16 mouse cellular contexts compared by ENCODE assay signal in the genomic region with DNA sequence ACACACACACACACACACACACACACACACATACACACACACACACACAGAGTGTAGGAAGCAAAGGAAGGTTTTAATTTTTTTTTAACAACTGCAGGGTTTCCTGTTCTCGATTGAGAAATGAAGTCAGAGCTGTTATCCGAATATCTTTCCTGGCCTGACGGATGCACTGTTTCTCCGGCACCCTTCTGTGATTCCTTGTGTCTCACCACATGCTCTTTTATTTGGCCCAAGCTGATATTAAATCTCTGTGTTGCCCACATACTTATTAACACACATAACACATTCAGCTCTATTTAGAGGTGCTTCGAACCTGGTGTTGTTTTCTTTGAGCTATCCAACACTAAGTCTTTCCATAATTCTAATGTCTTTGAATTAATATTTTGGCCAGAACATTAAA.
DNase-seq lines count a peak whose midpoint lies in the region; ATAC-seq lines count a peak whose summit lies in the region.
"Had no signal": no experiment of that assay in that cellular context is flagged by ENCODE, and none has a peak within 500 bp of the region (broad histone marks: within the 10 kb centered on the region; RNA-seq: fewer than 3 reads in every experiment).

No protein-coding gene starts in this region.

- ATAC-seq in forebrain, embryonic 15.5 days (replicated peaks): peak; percentile 14; the same call in 1 of the 2 replicates
- ATAC-seq in lung, embryonic 16.5 days (ENCODE audit: low read depth): 0 out of 2 replicates have a peak, but pooled peaks have one; percentile 12
- ATAC-seq: CD4-positive, CD25-positive, alpha-beta regulatory T cell, adult 4 months had no signal

- peak overlapping the region; percentile 75 for H3K27ac ChIP-seq in forebrain, embryonic 15.5 days (replicated peaks)
- no peak overlapping the region for H3K27ac ChIP-seq in forebrain, embryonic 10.5 days
- peak overlapping the region; percentile 69 for H3K27ac ChIP-seq in lung, embryonic 16.5 days (ENCODE audit: low read length)
- H3K27ac ChIP-seq: embryonic facial prominence, embryonic 15.5 days; heart, embryonic 10.5 days; intestine, embryonic 15.5 days had no signal

- H3K9me3 ChIP-seq in forebrain, embryonic 15.5 days: no peaks in the 10 kb centered on the region
- H3K9me3 ChIP-seq in forebrain, embryonic 10.5 days: no peaks in the 10 kb centered on the region
- no peaks in the 10 kb centered on the region for H3K9me3 ChIP-seq in lung, embryonic 16.5 days (ENCODE audit: control insufficient read depth, low read length)
- H3K9me3 ChIP-seq: embryonic facial prominence, embryonic 15.5 days; heart, embryonic 10.5 days; intestine, embryonic 15.5 days had no signal

- peaks cover 12% of the 10 kb centered on the region for H3K4me1 ChIP-seq in forebrain, embryonic 15.5 days
- peaks cover 10% of the 10 kb centered on the region for H3K4me1 ChIP-seq in forebrain, embryonic 10.5 days
- H3K4me1 ChIP-seq in lung, embryonic 16.5 days (replicated peaks; ENCODE audit: control insufficient read depth, insufficient read depth, low read length): no peaks in the 10 kb centered on the region
- H3K4me1 ChIP-seq: embryonic facial prominence, embryonic 15.5 days; heart, embryonic 10.5 days; intestine, embryonic 15.5 days had no signal

- no peak overlapping the region for H3K4me3 ChIP-seq in forebrain, embryonic 15.5 days
- H3K4me3 ChIP-seq in forebrain, embryonic 10.5 days: no peak overlapping the region
- no peak overlapping the region for H3K4me3 ChIP-seq in lung, embryonic 16.5 days (ENCODE audit: low read length)
- H3K4me3 ChIP-seq: embryonic facial prominence, embryonic 15.5 days; heart, embryonic 10.5 days; intestine, embryonic 15.5 days had no signal

- 43% methylated on average over 5 of the region's 5 CpGs for WGBS in forebrain, embryonic 15.5 days
- 78% methylated on average over 5 of the region's 5 CpGs for WGBS in forebrain, embryonic 10.5 days
- 34% methylated on average over 5 of the region's 5 CpGs for WGBS in lung, embryonic 16.5 days

- no peaks in the 10 kb centered on the region for H3K36me3 ChIP-seq in forebrain, embryonic 15.5 days
- no peaks in the 10 kb centered on the region for H3K36me3 ChIP-seq in forebrain, embryonic 10.5 days (replicated peaks)
- H3K36me3 ChIP-seq in lung, embryonic 16.5 days (ENCODE audit: control insufficient read depth, insufficient read depth, low read length): no peaks in the 10 kb centered on the region
- H3K36me3 ChIP-seq: embryonic facial prominence, embryonic 15.5 days; heart, embryonic 10.5 days; intestine, embryonic 15.5 days had no signal

- no peak for DNase-seq in forebrain, embryonic 10.5 days (ENCODE audit: extremely low spot score, low spot score)
- no peak for DNase-seq in lung, postnatal 36 days
- DNase-seq in cerebellum, adult 8-10 months: peak; percentile 48
- DNase-seq in spleen, postnatal 4 days (ENCODE audit: low spot score in 2 of 2): no peak
- no peak for DNase-seq in neural tube, embryonic 10.5 days (ENCODE audit: extremely low spot score, low spot score)
- DNase-seq: adrenal gland, postnatal 14 days; gastrocnemius, postnatal 10 days; kidney, adult 8-10 months; thymus, adult 2 months had no signal

- H3K4me2 ChIP-seq in forebrain, embryonic 15.5 days (replicated peaks): no peak overlapping the region
- H3K4me2 ChIP-seq in lung, embryonic 16.5 days (ENCODE audit: low read depth, low read length): no peak overlapping the region
- H3K4me2 ChIP-seq: embryonic facial prominence, embryonic 15.5 days; intestine, embryonic 15.5 days; midbrain, embryonic 11.5 days had no signal

- no peaks in the 10 kb centered on the region for H3K27me3 ChIP-seq in forebrain, embryonic 15.5 days
- no peaks in the 10 kb centered on the region for H3K27me3 ChIP-seq in forebrain, embryonic 10.5 days (ENCODE audit: poor library complexity, severe bottlenecking)
- no peaks in the 10 kb centered on the region for H3K27me3 ChIP-seq in lung, embryonic 16.5 days (ENCODE audit: control insufficient read depth, insufficient read depth, low read depth, low read length)
- H3K27me3 ChIP-seq: embryonic facial prominence, embryonic 15.5 days; intestine, embryonic 15.5 days had no signal

- H3K9ac ChIP-seq in forebrain, embryonic 15.5 days (replicated peaks): no peak overlapping the region
- no peak overlapping the region for H3K9ac ChIP-seq in lung, embryonic 16.5 days (ENCODE audit: low read length)
- H3K9ac ChIP-seq: embryonic facial prominence, embryonic 15.5 days; intestine, embryonic 15.5 days had no signal
